Mouse (Mus musculus) large intestine, adult 2 months (tissue): ENCODE results near the gene 2810408A11Rik. TPM values are rescaled to one million over a fixed set of nuclear protein-coding genes. Genes with fewer than 3 reads are reported as not detected.
A peak's percentile ranks its signal among the peaks of the same experiment; 100 is the strongest.

ENCODE experiments used
- DNase-seq: peaks from one replicate; pipeline ENCODE4 v3.0.0-alpha.2; 2012; ENCODE audit warnings: low read depth, low spot score
- WGBS: fragments of 180-500 bp; shearing (Covaris S2); methylation state at CpG from one replicate; pipeline ENCODE4 v1.1.7; 2018; 5-methylcytosine and 5-hydroxymethylcytosine counted together
- polyA plus RNA-seq: library from polyadenylated mRNA; depleted of rRNA; stranded (reverse); fragments of >200 nt; gene quantifications from 2 replicates; pipeline ENCODE4 v1.2.3, GENCODE M21; 2012; rRNA removed

2810408A11Rik gene
- polyA plus RNA-seq, result 3.0 and 3.8 TPM in 2 replicates

GRCm38 (mm10) chr11:69900471-69901405 is at the start of gene 2810408A11Rik, which contains the start of gene Neurl4:
2810408A11Rik (minus strand) TSS chr11:69900987.
Neurl4 (plus strand) TSS chr11:69901072.
- peak; percentile 98 for DNase-seq
- WGBS, result under 1% methylated on average over 38 of the region's 38 CpGs

GRCm38 (mm10) chr11:69948763-69949150 is 48.0 kb upstream of the 2810408A11Rik start:
- under 1% methylated on average over 14 of the region's 14 CpGs for WGBS
- DNase-seq, result peak; percentile 89

GRCm38 (mm10) chr11:69948066-69948762 is 47.4 kb upstream of the 2810408A11Rik start, which contains the start of gene Slc2a4:
Slc2a4 (minus strand) TSS chr11:69948188.
- WGBS, result under 1% methylated on average over 34 of the region's 34 CpGs
- DNase-seq, result no peak

- no peak for DNase-seq
- 17% methylated on average over 29 of the region's 29 CpGs for WGBS
Measured at GRCm38 (mm10) chr11:69947337-69948065, 46.7 kb upstream of the 2810408A11Rik start.

GRCm38 (mm10) chr11:69945997-69946891 is 45.5 kb upstream of the 2810408A11Rik start:
- DNase-seq, result no peak
- WGBS, result 81% methylated on average over 18 of the region's 18 CpGs

GRCm38 (mm10) chr11:69945216-69945615 is 44.4 kb upstream of the 2810408A11Rik start:
- DNase-seq, result no peak
- 73% methylated on average over 13 of the region's 13 CpGs for WGBS

- 91% methylated on average over 4 of the region's 4 CpGs for whole genome bisulfite sequencing
Measured at GRCm38 (mm10) chr11:69940962-69941361, 40.2 kb upstream of the 2810408A11Rik start.

GRCm38 (mm10) chr11:69939731-69940130 is 38.9 kb upstream of the 2810408A11Rik start:
- 94% methylated on average over 17 of the region's 17 CpGs for WGBS
- no peak for DNase-seq

More at GRCm38 (mm10) chr11:69940962-69941361, 40.2 kb upstream of the 2810408A11Rik start:
- no peak for DNase-seq

GRCm38 (mm10) chr11:69939181-69939580 is 38.4 kb upstream of the 2810408A11Rik start:
- DNase-seq, result no peak
- WGBS, result 67% methylated on average over 5 of the region's 5 CpGs

- no peak for DNase-seq
- WGBS, result 43% methylated on average over 9 of the region's 9 CpGs
Measured at GRCm38 (mm10) chr11:69938401-69938979, 37.7 kb upstream of the 2810408A11Rik start.

GRCm38 (mm10) chr11:69937834-69938233 is 37.0 kb upstream of the 2810408A11Rik start:
- 59% methylated on average over 5 of the region's 5 CpGs for WGBS
- no peak for DNase-seq

GRCm38 (mm10) chr11:69937385-69937784 is 36.6 kb upstream of the 2810408A11Rik start:
- 19% methylated on average over 4 of the region's 4 CpGs for WGBS
- no peak for DNase-seq

- WGBS, result 12% methylated on average over 9 of the region's 9 CpGs
- DNase-seq, result no peak
Measured at GRCm38 (mm10) chr11:69936714-69937347, 36.0 kb upstream of the 2810408A11Rik start.

- WGBS, result under 1% methylated on average over 30 of the region's 30 CpGs
- no peak for DNase-seq
Measured at GRCm38 (mm10) chr11:69936156-69936555, 35.4 kb upstream of the 2810408A11Rik start.

- DNase-seq, result no peak
- WGBS, result 2% methylated on average over 60 of the region's 62 CpGs
Measured at GRCm38 (mm10) chr11:69935137-69935879, 34.5 kb upstream of the 2810408A11Rik start, which contains the start of gene Ybx2. Ybx2 (plus strand) TSS chr11:69935796.

- 13% methylated on average over 6 of the region's 6 CpGs for WGBS
- DNase-seq, result no peak
Measured at GRCm38 (mm10) chr11:69934681-69935080, 33.9 kb upstream of the 2810408A11Rik start.

- DNase-seq, result no peak
- 2% methylated on average over 18 of the region's 18 CpGs for WGBS
Measured at GRCm38 (mm10) chr11:69934169-69934568, 33.4 kb upstream of the 2810408A11Rik start.
